Mouse (Mus musculus) layer of hippocampus, adult 8-10 months (tissue): ENCODE results near the gene Prrt3. TPM values are rescaled to one million over a fixed set of nuclear protein-coding genes. Genes with fewer than 3 reads are reported as not detected.
A peak's percentile ranks its signal among the peaks of the same experiment; 100 is the strongest.

ENCODE experiments used
- DNase-seq, 2 experiments: peaks; one replicate each; pipeline ENCODE4 v3.0.0; 2022; ENCODE audit warnings: low spot score in 2 of 2
- total RNA-seq, 4 experiments: library from RNA; stranded (reverse); gene quantifications; 2 replicates each; pipeline ENCODE4 v1.2.4; 2022

The Prrt3 gene
- 10 to 100 TPM; 45.3 to 51.3 (median 49.8) TPM for total RNA-seq

DNA sequence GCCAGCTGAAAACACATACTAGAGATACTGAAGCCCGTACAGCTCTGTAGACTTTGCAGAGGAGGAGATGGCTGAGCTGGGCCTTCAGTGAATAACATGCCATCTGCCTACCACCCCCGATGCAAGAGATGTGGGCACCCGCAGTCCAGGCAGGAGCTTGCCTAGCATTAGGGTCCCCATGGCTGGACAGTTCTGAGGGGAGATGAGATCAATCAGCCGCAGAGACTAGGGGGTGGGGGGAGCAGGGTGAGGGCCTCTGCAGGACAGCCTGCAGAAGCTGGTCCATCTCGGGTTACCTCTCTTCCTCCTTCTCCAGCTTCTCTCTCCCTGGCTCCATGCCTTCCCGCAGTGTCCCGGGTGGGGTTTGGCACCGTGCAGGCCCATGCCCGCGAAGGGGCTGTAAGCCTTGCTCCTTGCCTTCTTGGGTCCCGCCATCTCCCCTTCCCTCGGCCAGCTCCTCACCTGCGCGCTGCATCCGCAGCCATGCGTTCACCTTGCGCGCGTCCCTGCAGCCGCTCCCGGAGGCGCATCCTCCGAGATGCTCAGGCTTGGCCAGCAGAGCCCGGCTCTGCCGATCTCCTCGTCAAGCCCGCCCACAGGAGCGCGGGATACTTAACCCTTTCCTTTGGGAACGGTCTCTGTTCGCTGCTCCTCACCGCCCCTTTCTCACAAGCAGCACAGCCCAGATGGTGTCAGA, at the start of gene Prrt3:
TSS of gene Prrt3 (minus strand) at position 544 of the 697 bp plus-strand sequence.
- DNase-seq = peak; percentile 64 to 74

DNA sequence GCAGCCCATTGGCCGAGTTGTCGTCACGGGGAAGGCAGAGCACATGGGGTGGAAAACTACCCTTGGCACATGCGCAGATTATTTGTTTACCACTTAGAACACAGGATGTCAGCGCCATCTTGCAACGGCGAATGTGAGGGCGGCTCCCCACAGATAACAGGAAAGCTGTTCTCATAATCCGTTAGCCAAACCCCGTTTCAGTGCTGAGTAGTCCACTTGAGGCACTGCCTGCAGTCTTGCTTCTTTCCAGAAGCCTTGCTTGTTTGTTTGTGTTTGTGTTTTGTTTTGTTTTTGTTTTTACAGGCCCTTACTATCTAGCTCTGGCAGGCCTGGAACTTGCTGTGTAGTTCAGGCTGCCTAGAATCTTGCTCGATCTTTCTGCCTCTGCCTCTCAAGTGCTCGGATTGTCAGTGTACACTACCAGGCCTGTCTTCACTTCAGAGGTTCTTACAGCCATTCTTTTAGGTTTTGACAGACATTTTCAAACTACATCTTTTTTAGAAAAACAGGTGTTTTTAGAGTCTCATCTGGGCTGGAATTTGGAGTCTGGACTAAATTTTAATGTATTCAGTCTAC, 42.3 kb upstream of the Prrt3 start:
- DNase-seq = no peak

DNA sequence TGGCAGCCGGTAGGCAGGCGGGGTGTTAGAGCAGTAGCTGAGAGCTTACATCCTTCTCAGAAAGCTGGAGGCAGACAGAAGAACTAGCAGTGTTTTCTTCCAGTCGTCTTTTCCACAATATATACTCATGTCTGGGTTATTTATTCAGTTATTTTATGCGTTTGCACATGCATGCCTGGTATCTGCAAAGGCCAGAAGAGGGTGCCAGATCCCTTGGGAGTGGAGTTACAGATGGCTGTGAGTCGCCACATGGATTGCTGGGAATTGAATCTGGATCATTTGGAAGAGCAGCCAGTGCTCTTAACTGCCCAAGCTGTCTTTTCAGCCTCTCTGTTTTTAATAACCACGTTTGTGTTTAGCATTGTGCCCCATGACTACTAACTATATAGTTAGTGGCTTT, 39.9 kb upstream of the Prrt3 start:
- no peak for DNase-seq

DNA sequence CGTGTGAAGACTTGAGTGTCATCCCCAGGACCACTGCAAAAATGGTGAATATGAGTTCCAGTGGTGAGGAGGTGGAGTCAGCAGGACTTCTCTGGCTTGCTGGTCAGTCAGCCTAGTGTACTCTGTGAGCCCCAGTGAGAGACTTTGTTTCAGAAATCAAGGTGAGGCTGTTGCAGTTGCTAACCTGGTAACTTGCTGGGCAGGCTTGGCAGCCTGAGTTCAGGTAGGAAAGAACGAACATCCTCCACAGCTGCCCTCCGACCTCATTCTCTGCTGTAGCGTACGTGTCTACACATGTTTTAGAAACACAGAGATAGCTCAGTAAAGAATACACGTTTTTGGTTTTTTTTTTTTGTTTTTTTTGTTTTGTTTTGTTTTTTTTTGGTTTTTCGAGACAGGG, 33.2 kb upstream of the Prrt3 start:
- DNase-seq = no peak

DNA sequence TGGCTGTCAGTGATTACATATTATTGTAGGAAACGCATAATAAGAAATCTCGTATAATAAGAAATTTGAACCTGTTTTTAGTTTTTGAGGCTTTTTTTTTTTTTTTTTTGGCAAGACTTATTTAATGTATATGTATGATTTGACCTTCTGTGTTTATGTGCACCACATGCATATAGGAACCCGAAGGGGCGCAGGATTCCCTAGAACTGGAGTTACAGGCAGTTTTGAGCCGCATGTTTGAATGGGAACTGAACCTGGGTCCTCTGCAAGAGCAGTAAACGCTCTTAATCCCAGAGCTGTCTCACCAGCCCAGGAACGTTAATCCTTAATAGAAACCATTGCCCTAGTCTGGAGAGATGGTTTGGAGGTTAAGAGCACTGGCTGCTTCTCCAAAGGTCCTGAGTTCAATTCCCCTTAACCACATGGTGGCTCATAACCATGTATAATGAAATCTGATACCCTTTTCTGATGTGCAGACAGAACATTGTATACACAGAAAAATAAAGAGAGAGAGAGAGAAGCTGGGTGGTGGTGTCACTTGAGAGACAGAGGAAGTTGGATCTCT, 30.2 kb upstream of the Prrt3 start:
- DNase-seq = no peak

DNA sequence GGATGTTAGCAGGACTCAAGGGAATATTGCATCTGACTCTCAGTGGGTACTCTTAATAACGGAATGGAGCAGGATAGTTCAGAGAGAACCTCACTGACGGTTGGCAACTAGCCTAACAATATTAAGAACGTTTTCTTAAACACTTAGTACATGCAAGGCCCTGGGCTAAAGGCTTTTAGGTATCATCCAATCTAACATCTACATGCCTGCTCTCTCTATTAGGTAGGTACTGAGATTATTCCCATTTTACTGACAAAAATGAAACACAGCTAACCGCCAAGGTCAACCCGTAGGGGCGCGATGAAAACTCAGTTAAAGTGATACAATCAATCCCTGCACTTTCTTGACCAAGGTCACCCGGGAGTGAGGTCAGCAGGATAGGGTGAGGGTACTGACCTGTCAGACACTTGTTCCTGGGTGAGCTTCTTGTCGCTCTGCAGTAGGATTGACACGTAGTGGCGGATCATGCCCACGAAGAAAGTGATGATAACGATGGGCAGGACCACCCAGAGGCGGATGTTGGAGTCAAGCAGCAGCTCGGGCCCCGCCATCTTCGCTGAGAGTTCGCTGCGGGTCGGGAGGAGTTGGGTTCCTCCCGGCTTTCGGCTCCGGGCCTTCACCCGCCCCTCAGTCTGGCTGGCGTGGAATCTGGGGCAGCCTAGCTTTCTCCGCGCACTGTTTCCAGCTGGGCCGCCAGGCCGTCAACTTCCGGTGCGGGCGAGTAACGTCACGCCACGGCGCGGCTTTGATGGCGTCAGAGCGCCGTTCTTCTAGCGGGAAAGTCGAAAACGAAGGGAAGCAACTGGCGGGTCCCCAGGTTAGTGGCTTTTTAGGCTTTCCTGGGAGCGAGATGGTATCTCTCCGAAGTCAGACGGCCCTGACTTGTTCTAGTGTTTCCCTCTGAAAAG, 29.5 kb upstream of the Prrt3 start, which contains the start of the genes Emc3 and Fancd2:
TSS of gene Emc3 (minus strand) at position 721 of the 908 bp plus-strand sequence.
TSS of gene Fancd2 (plus strand) at position 751 of the 908 bp plus-strand sequence.
- peak; percentile 83 to 92 for DNase-seq

DNA sequence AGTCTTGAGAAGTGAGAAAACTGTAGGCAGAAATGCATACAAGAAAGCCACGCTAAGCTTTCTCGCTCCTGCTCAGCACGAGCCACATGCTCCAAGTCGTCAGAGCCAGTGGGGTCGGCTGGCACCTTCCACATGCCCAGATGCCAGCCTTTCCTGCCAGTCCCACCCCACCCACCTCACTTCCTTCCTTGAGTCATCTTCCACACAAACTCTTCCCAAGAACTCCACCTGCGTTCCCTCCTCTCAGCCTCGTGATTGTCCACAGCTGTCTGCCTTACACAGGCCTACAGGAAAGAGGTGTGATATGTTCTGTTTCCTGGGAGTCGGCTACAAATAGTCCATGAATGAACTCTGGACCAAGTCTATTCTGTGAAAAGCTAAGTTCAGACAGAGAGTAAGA, 21.7 kb upstream of the Prrt3 start:
- no peak for DNase-seq

DNA sequence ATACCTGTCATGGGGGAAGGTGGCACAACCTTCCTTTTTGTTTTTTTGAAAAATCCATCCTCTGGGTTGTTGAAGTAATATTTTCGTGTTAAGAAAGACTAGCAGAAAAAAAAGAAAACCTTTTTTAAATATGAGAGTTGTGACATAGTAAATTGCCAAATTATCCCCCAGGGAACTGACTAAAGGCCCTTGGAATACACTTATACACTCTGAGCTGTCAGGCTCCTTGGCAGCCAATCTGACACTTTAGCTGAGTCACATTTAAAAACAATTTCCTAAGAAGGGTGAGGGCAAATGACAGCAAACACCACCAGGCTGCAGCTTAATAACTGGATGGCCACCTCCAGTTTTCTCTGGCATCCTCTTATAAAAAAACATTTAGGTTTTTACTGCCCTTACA, 20.6 kb upstream of the Prrt3 start:
- no peak for DNase-seq

DNA sequence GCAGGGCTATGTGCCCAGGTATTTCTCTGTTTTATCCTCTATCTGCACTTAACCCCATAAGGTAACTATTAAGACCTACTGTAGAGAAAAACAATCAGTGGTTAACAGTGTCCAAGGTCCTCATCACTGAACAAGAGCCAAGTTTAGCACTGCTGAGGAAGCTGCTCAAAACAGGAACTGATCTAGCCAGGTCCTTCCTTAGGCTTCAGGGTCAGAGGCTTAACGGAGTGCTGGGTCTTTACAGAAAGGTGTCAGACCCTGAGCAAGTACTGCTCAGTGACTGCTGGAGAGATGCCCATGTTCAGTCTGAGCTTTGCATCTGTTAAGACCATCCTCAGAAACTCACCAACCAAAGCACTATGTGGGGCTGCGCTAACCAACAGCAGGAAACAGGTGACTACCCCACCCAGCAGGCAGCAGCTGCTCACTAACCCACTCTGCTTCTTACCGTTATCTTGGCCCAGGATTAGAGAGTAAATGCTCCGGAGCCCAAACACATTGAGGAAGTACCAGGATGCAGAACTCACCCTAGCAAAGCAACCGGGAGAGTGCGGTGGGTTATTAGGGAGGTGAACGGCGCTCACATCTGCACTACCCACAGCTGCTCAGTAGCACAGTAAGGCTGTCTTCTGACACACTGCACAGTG, 15.8 kb upstream of the Prrt3 start:
- DNase-seq = no peak

DNA sequence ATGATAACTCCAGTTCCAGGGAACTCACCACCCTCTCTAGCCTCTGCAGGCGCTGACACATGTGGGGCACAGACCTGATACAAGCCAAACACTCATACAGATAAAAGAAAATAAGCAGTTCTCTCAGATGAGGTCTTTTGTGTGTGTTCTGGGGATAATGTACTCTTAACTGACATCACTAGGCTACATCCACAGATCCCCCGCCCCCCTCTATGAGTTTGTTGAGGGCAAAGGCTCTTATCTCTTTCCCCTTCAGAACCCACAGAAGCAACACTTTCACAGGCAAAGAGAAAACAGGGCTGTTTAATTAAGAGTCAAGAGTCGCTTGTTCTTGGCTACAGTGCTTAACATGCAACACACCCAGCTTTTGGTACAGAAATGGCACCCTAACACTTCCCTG, 12.9 kb upstream of the Prrt3 start:
- DNase-seq = no peak

DNA sequence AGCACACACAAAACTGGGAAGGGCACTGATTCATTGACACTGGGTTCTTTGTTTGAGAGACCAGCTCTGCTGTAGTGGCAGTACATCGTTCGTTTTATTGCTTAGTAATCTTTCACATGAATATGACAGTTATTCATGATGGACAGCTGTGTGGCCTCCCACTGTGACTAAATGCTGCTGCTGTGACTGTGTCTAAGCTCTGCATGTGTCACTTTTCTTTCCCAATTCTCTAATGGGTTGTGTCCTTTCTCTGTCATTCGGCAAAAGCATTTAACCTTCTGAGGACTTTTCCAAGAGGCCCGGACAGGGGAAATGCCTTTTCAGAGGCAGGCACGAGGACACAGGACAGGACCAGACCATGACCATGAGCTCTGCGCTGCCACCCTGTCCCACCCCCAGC, 12.2 kb upstream of the Prrt3 start:
- no peak for DNase-seq

DNA sequence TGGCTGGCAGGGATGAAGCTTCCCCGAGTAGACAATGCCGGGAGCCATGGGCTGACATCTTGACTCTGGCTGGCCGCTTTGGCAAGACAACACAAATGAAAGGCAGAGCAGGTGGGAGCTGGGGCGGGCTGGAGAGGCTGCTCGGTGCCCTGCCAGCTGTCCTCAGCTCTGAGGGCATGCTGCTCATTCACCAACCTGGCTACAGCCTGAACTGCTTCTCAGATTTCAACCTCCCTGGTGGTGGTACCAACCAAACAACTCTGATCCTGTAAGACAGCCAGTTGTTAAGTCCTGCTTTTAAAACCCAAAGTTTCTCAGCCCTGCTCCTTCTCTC, 7.2 kb upstream of the Prrt3 start:
- DNase-seq = no peak

DNA sequence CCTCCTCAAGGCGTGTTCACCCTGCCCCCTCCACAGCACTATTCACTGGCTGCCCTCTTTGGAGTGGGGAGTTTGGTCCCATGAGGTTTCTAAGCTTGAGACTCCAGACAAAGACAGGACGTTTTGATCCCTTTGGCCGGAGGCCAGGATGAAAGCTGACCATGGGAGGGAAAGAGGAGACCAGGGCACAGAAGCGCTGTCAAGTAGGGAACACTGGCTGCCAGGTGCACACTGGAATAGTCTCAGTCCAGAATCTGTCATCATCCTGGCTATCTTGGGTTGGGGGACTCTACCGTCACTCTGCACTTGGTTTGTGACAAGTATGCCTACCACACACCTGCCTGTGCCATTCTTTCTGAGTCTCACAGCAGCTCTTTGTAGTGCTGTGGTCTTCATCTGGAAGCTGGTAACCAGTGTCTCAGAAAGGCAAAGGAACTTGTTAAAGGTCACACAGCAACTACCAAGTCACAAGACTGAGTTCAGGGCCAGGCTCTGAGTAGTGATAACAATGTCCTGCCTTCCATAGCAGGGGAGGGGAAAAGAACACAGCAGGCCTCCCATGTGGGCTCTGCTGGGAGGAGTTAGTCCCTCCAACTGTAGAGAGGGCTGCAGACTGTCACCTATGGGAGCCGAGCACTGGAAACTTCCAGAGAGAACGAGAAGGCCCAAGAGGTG, 6.7 kb upstream of the Prrt3 start:
- DNase-seq = no peak

DNA sequence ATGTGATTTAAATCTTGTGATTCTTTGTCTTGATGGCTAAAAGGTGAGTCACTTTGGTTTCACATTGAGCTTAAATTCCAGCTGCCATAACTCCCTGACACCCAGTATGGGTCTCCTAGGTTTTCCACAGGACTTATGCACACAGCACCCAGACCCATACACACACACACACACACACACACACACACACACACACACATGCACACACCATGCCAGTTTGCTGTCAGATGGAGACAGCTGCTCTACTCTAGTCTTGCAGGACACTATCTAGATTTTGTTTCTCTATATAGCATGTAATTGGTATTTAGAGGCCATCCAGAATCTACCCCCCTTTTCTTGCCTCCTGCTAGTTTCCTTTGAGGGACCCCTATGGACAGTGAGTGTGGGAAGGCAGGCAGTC, 5.4 kb upstream of the Prrt3 start:
- DNase-seq = no peak

DNA sequence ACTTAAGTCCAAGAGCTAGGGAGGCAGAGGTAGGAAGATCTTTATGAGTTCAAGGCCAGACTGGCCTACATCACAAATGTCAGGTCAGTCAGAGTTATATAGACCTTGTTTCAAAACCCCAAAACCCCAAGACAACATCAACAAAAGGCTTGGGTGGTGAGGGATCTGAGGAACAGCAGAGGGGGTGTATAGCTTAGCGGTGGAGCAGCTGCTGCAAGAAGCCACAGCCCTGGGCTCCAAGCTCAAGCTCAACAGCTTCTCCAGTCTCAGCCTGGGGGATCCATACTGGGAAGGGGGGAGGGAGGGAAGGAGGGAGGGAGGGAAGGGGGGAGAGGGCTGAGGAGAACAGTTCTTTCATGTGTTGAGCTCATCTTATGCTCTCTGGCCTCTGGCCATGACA, 4.0 kb upstream of the Prrt3 start:
- DNase-seq = no peak

DNA sequence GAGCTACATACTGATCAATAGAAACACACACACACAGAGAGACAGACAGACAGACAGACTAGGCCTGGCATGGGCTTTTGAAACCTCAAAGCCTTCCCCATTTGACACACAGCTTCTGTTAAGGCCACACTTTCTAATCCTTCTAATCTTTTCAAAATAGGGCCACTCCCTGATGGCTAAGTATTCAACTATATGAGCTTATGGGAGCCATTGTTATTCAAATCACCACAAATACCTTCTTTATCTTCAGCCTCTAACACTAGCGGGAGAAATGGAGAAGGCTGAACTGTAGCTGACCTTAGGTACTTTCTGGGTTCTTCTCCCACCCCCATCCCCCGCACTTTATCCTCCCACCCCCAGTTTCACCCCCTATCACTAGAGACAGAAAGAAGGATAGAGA, 1.1 kb upstream of the Prrt3 start:
- no peak for DNase-seq

DNA sequence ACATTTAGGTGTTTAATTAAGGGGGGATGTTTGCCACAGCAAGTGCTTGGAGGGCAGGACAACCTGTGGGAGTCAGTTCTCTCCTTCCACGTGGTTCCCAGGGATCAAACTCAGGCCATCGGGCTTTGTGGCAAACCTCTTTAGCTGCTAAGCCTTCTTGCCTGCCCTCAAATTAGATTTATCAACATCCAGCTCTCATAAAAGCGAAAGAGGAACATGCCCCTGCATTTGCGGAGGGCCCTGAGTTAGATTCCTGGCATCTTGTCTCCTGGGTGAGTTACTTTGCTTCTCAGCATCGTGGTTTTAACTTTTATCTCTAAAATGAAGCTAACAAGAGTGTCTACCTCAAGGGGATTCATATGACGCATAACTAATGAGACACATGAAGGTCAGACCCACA, 2.4 kb downstream of the Prrt3 start:
- no peak for DNase-seq

DNA sequence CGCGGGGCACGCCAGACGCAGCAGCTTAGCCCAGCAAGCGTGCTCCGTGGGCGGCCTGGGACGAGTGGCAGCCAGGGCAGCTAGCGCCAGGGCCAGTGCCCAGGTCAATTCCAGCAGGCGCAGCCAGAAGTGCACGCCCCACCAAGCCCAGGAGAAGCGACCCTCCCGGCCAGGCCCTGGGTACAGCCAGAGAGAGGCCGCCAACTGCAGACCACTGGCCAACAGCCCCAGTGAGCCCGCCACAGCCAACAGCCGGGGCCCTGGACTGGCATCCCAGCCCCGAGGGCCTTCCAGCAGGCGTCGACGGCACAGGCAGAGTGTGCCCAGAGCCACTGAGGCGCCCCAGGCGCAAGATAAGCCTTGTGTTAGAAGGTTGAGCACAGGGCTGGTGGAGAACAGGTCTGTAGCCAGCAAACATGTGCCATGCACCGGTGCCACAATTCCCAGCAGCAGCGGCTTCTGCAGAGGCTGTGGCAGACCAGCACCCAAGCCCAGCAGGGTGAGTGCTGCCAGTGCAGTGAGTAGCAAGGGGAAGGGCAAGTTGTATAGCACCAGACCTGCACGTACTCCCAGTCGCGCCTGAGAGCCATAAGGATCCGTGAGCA, 6.6 kb downstream of the Prrt3 start:
- DNase-seq = no peak

DNA sequence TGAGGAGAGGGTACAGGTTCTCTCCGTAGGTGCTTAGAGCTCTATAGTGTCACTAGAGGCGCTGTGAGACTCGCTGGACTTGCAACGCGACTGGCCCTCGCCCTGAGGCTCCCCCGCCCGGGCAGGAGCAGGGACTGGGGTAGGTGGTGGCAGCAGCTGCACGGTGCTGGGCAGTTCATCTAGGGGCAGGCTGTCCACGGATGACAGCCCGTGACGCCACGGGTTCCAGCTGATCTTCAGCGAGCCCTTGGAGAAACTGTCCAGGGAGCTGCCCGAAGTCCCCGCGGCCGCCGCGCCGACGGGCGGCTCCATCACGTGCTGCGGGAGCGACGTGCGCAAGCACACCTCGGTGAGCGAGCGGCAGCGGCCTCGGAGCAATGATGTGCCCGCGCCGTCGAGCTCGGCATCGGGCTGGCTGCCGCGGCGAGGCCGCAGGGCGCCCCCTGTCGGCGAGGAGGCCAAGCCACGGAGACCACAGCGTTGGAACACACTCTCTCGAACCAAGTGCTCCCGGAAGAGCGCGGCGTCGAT, 7.4 kb downstream of the Prrt3 start:
- DNase-seq = peak; percentile 43 to 61
